Mouse (Mus musculus): ENCODE data around the gene Fam208b. TPM values are rescaled to one million over a fixed set of nuclear protein-coding genes. Genes with fewer than 3 reads are reported as not detected.

The Fam208b gene
- polyA plus RNA-seq, 2 experiments from 2014 or later: 32.0 to 33.3 TPM

Other genes starting within 250 kb of the Fam208b start
- gene Gdi2, start 73.0 kb downstream of the Fam208b start, polyA plus RNA-seq (2017; shearing (Covaris generic)): 100 to 1,000 TPM; 666 to 730 TPM
- 10 to 100 TPM; 24.9 to 35.4 TPM for gene Asb13, start 22.9 kb upstream of the Fam208b start, polyA plus RNA-seq (2017; shearing (Covaris generic))
- not detected for gene Calml3, start 193.2 kb upstream of the Fam208b start, polyA plus RNA-seq (2017; shearing (Covaris generic))
- not detected for gene Calm4, start 226.6 kb upstream of the Fam208b start, polyA plus RNA-seq (2017; shearing (Covaris generic))
- not detected for gene Calm5, start 243.1 kb upstream of the Fam208b start, polyA plus RNA-seq (2017; shearing (Covaris generic))